Mouse (Mus musculus) MEL (cell line): ENCODE data around the gene Trio. TPM values are rescaled to one million over a fixed set of nuclear protein-coding genes. Genes with fewer than 3 reads are reported as not detected.

ENCODE experiments used
- DNase-seq: peaks from one replicate; pipeline ENCODE4 v3.0.0; 2011; ENCODE audit warnings: low read depth, low spot score
- H3K27ac ChIP-seq: 2 replicates; pipeline ENCODE4 v1.5.1; 2012; ENCODE audit warnings: low read depth, mild to moderate bottlenecking, control low read depth, low read length, moderate library complexity; ENCODE audit not compliant: control insufficient read depth
- H3K27me3 ChIP-seq, 2 experiments: fragments of 150-350 bp in 1 of 2; sonication (generic) in 1 of 2; 2 replicates each; pipeline ENCODE4 v1.6.1; 2012; ENCODE audit warnings: low read length in 2 of 2, mild to moderate bottlenecking in 2 of 2, improper control_type of control experiment in 1 of 2, moderate library complexity in 1 of 2; ENCODE audit not compliant: insufficient read depth in 2 of 2, control insufficient read depth in 1 of 2
- H3K36me3 ChIP-seq, 2 experiments: 2 replicates each; pipeline ENCODE4 v1.6.1; 2012 to 2014; ENCODE audit warnings: low read length in 2 of 2, improper control_type of control experiment in 1 of 2, inconsistent platforms in 1 of 2, mild to moderate bottlenecking in 1 of 2; ENCODE audit not compliant: insufficient read depth in 2 of 2, control insufficient read depth in 1 of 2
- H3K4me1 ChIP-seq, 2 experiments: fragments of 150-350 bp in 1 of 2; sonication (generic) in 1 of 2; 2 replicates each; pipeline ENCODE4 v1.6.1; 2012; ENCODE audit warnings: low read length in 2 of 2, improper control_type of control experiment in 1 of 2, mild to moderate bottlenecking in 1 of 2; ENCODE audit not compliant: insufficient read depth in 2 of 2, control insufficient read depth in 1 of 2
- H3K4me3 ChIP-seq, 2 experiments: fragments of 150-350 bp in 1 of 2; sonication (generic) in 1 of 2; 2 replicates each; pipeline ENCODE4 v1.5.1; 2012; ENCODE audit warnings: low read depth in 2 of 2, low read length in 2 of 2, mild to moderate bottlenecking in 2 of 2, moderate library complexity in 2 of 2, control low read depth in 1 of 2, improper control_type of control experiment in 1 of 2; ENCODE audit not compliant: control insufficient read depth in 1 of 2, insufficient read depth in 1 of 2
- H3K79me2 ChIP-seq: 2 replicates; pipeline ENCODE4 v1.6.1; 2012; ENCODE audit warnings: mild to moderate bottlenecking, low read length, moderate library complexity; ENCODE audit not compliant: control insufficient read depth, poor library complexity, insufficient read depth
- H3K9ac ChIP-seq: 2 replicates; pipeline ENCODE4 v1.6.1; 2012; ENCODE audit warnings: low read depth, mild to moderate bottlenecking, control low read depth, low read length, moderate library complexity; ENCODE audit not compliant: control insufficient read depth, poor library complexity, severe bottlenecking
- H3K9me3 ChIP-seq: fragments of 150-350 bp; sonication (generic); replicated peaks from 2 replicates; pipeline ENCODE4 v1.6.1; 2012; ENCODE audit warnings: mild to moderate bottlenecking, low read length, improper control_type of control experiment, moderate library complexity; ENCODE audit not compliant: insufficient read depth
- BHLHE40 ChIP-seq: IDR thresholded peaks from 2 replicates; pipeline ENCODE4 v1.6.1; 2012; ENCODE audit warnings: low read depth, mild to moderate bottlenecking, inconsistent platforms, low read length, improper control_type of control experiment, borderline replicate concordance
- CHD1 ChIP-seq: IDR thresholded peaks from 2 replicates; pipeline ENCODE4 v1.6.1; 2012; ENCODE audit warnings: low read depth, mild to moderate bottlenecking, inconsistent platforms, low read length, improper control_type of control experiment
- CTCF ChIP-seq, 3 experiments: IDR thresholded peaks in 2 of 3; conservative IDR thresholded peaks in 1 of 3; 2 replicates each; pipeline ENCODE4 v1.5.1; 2011 to 2012; ENCODE audit warnings: low read length in 3 of 3, low read depth in 2 of 3, mild to moderate bottlenecking in 2 of 3, improper control_type of control experiment in 1 of 3, inconsistent platforms in 1 of 3, mixed read lengths in 1 of 3, moderate library complexity in 1 of 3; ENCODE audit not compliant: control insufficient read depth in 1 of 3, insufficient read depth in 1 of 3, poor library complexity in 1 of 3, severe bottlenecking in 1 of 3
- E2F4 ChIP-seq: IDR thresholded peaks from 2 replicates; pipeline ENCODE4 v1.6.1; 2011; ENCODE audit warnings: low read depth, low read length, improper control_type of control experiment, borderline replicate concordance
- GABPA ChIP-seq: IDR thresholded peaks from 2 replicates; pipeline ENCODE4 v1.6.1; 2012; ENCODE audit warnings: low read depth, mild to moderate bottlenecking, inconsistent platforms, low read length, improper control_type of control experiment, moderate library complexity
- GATA1 ChIP-seq: IDR thresholded peaks from 2 replicates; pipeline ENCODE4 v1.6.1; 2011; ENCODE audit warnings: low read depth, low read length, improper control_type of control experiment
- HCFC1 ChIP-seq: IDR thresholded peaks from 2 replicates; pipeline ENCODE4 v1.6.1; 2012; ENCODE audit warnings: low read depth, mild to moderate bottlenecking, inconsistent platforms, low read length, improper control_type of control experiment, moderate library complexity
- JUND ChIP-seq: IDR thresholded peaks from 2 replicates; pipeline ENCODE4 v1.6.1; 2011; ENCODE audit warnings: low read depth, mild to moderate bottlenecking, improper control_type of control experiment, low read length
- KAT2A ChIP-seq: conservative IDR thresholded peaks from 2 replicates; pipeline ENCODE4 v1.6.1; 2012; ENCODE audit warnings: low read depth, low read length, improper control_type of control experiment, inconsistent platforms
- MAX ChIP-seq: IDR thresholded peaks from 2 replicates; pipeline ENCODE4 v1.6.1; 2011; ENCODE audit warnings: low read length, improper control_type of control experiment
- MAZ ChIP-seq: IDR thresholded peaks from 2 replicates; pipeline ENCODE4 v1.6.1; 2012; ENCODE audit warnings: low read depth, mild to moderate bottlenecking, inconsistent platforms, low read length, improper control_type of control experiment
- MXI1 ChIP-seq: IDR thresholded peaks from 2 replicates; pipeline ENCODE4 v1.6.1; 2011; ENCODE audit warnings: mild to moderate bottlenecking, low read depth, low read length, improper control_type of control experiment
- NELFE ChIP-seq: IDR thresholded peaks from 2 replicates; pipeline ENCODE4 v1.6.1; 2011; ENCODE audit warnings: low read depth, low read length, improper control_type of control experiment
- NRF1 ChIP-seq: IDR thresholded peaks from 2 replicates; pipeline ENCODE4 v1.6.1; 2014; ENCODE audit warnings: low read depth, mild to moderate bottlenecking, inconsistent platforms, low read length, improper control_type of control experiment, moderate library complexity; ENCODE audit not compliant: poor library complexity, insufficient read depth, severe bottlenecking
- POLR2A ChIP-seq, 2 experiments: IDR thresholded peaks; 2 replicates each; pipeline ENCODE4 v1.6.1; 2011 to 2012; ENCODE audit warnings: low read length in 2 of 2, mild to moderate bottlenecking in 2 of 2, control low read depth in 1 of 2, improper control_type of control experiment in 1 of 2, low read depth in 1 of 2, moderate library complexity in 1 of 2; ENCODE audit not compliant: control insufficient read depth in 1 of 2, insufficient read depth in 1 of 2, poor library complexity in 1 of 2
- POLR2AphosphoS2 ChIP-seq: IDR thresholded peaks from 2 replicates; pipeline ENCODE4 v1.6.1; 2011; ENCODE audit warnings: low read length, improper control_type of control experiment
- POLR2AphosphoS5 ChIP-seq: IDR thresholded peaks from 2 replicates; pipeline ENCODE4 v1.6.1; 2012; ENCODE audit warnings: low read depth, borderline replicate concordance, mild to moderate bottlenecking, inconsistent platforms, low read length, moderate library complexity, mixed read lengths
- RCOR1 ChIP-seq: IDR thresholded peaks from 2 replicates; pipeline ENCODE4 v1.6.1; 2012; ENCODE audit warnings: low read depth, mild to moderate bottlenecking, inconsistent platforms, low read length, improper control_type of control experiment
- SIN3A ChIP-seq: IDR thresholded peaks from 2 replicates; pipeline ENCODE4 v1.6.1; 2012; ENCODE audit warnings: low read length, improper control_type of control experiment, inconsistent platforms
- SMC3 ChIP-seq: IDR thresholded peaks from 2 replicates; pipeline ENCODE4 v1.6.1; 2011; ENCODE audit warnings: low read depth, low read length, improper control_type of control experiment
- TAL1 ChIP-seq: IDR thresholded peaks from 2 replicates; pipeline ENCODE4 v1.6.1; 2012; ENCODE audit warnings: mild to moderate bottlenecking, inconsistent platforms, low read length, moderate library complexity, mixed read lengths
- TBP ChIP-seq: IDR thresholded peaks from 2 replicates; pipeline ENCODE4 v1.8.0; 2011; ENCODE audit warnings: low read depth, low read length, improper control_type of control experiment
- TCF12 ChIP-seq: IDR thresholded peaks from 2 replicates; pipeline ENCODE4 v1.6.1; 2014; ENCODE audit warnings: low read depth, mild to moderate bottlenecking, inconsistent platforms, low read length, improper control_type of control experiment, moderate library complexity
- UBTF ChIP-seq: IDR thresholded peaks from 2 replicates; pipeline ENCODE4 v1.6.1; 2012; ENCODE audit warnings: low read depth, mild to moderate bottlenecking, inconsistent platforms, low read length, improper control_type of control experiment, moderate library complexity, borderline replicate concordance; ENCODE audit not compliant: insufficient read depth
- USF1 ChIP-seq: IDR thresholded peaks from 2 replicates; pipeline ENCODE4 v1.6.1; 2014; ENCODE audit warnings: low read depth, mild to moderate bottlenecking, inconsistent platforms, low read length, improper control_type of control experiment, moderate library complexity
- USF2 ChIP-seq, 2 experiments: IDR thresholded peaks; 2 replicates each; pipeline ENCODE4 v1.6.1; 2011 to 2012; ENCODE audit warnings: improper control_type of control experiment in 2 of 2, low read length in 2 of 2, borderline replicate concordance in 1 of 2, inconsistent platforms in 1 of 2, low read depth in 1 of 2, mild to moderate bottlenecking in 1 of 2; ENCODE audit not compliant: insufficient read depth in 1 of 2
- ZC3H11A ChIP-seq: IDR thresholded peaks from 2 replicates; pipeline ENCODE4 v1.6.1; 2012; ENCODE audit warnings: low read depth, mild to moderate bottlenecking, inconsistent platforms, low read length, improper control_type of control experiment
- ZKSCAN1 ChIP-seq: IDR thresholded peaks from 2 replicates; pipeline ENCODE4 v1.6.1; 2012; ENCODE audit warnings: low read depth, mild to moderate bottlenecking, inconsistent platforms, low read length, improper control_type of control experiment, moderate library complexity
- ZMIZ1 ChIP-seq: IDR thresholded peaks from 2 replicates; pipeline ENCODE4 v1.6.1; 2012; ENCODE audit warnings: low read depth, mild to moderate bottlenecking, inconsistent platforms, low read length, improper control_type of control experiment, moderate library complexity
- ZNF384 ChIP-seq: IDR thresholded peaks from 2 replicates; pipeline ENCODE4 v1.6.1; 2012; ENCODE audit warnings: low read depth, mild to moderate bottlenecking, inconsistent platforms, low read length, improper control_type of control experiment
- polyA plus RNA-seq, 2 experiments: library from polyadenylated mRNA; stranded (reverse) in 1 of 2; unstranded in 1 of 2; fragments of >175 nt in 1 of 2; fragments of >200 nt in 1 of 2; gene quantifications; 2 replicates each; pipeline versions ENCODE4 v1.2.1 to v1.2.4; 2012; ENCODE audit warnings: low replicate concordance in 2 of 2, low read depth in 1 of 2; ENCODE audit not compliant: insufficient read length in 2 of 2, insufficient read depth in 1 of 2, missing spikeins in 1 of 2
- total RNA-seq: library from RNA; depleted of rRNA; stranded (reverse); fragments of 300-350 nt; gene quantifications from 2 replicates; pipeline ENCODE4 v1.2.3, GENCODE M21; 2012

Trio gene
- total and polyA plus RNA-seq, 3 experiments = 0.91 to 1.1 TPM; not detected in 1

- Histone ChIP-seq H3K4me3 (no peak overlapping the region), H3K27me3 (no peaks in the 10 kb centered on the region), H3K4me1 (no peaks in the 10 kb centered on the region), H3K9me3 (no peaks in the 10 kb centered on the region), H3K36me3 (no peaks in the 10 kb centered on the region), H3K27ac (no peak overlapping the region), H3K79me2 (no peaks in the 10 kb centered on the region), H3K9ac (no peak overlapping the region)
- DNase-seq = no peak
- TF ChIP-seq CTCF (IDR thresholded peaks at IDR 0.05 in 2 of 3, conservative IDR thresholded peaks at IDR 0.05 in 1 of 3; ENCODE audit: control insufficient read depth in 1 of 3, insufficient read depth in 1 of 3, low read depth in 2 of 3, low read length in 3 of 3, poor library complexity in 1 of 3, severe bottlenecking in 1 of 3) = no peak
- TF ChIP-seq BHLHE40 = no peak
- no peak for TF ChIP-seq MXI1
- no peak for TF ChIP-seq UBTF
- no peak for TF ChIP-seq USF1
- TF ChIP-seq GATA1 = no peak
- no peak for TF ChIP-seq SMC3
- TF ChIP-seq MAX = no peak
- TF ChIP-seq POLR2AphosphoS5 = no peak
- TF ChIP-seq GABPA = no peak
- TF ChIP-seq POLR2AphosphoS2 = no peak
- TF ChIP-seq SIN3A = no peak
- TF ChIP-seq RCOR1 = no peak
- TF ChIP-seq USF2 (IDR thresholded peaks at IDR 0.05; ENCODE audit: borderline replicate concordance in 1 of 2, insufficient read depth in 1 of 2, low read depth in 1 of 2, low read length in 2 of 2) = no peak
- no peak for TF ChIP-seq MAZ
- no peak for TF ChIP-seq CHD1
- no peak for TF ChIP-seq ZKSCAN1
- no peak for TF ChIP-seq TCF12
- TF ChIP-seq ZMIZ1 = no peak
Measured at GRCm38 (mm10) chr15:27784126-27784563, 241.5 kb downstream of the Trio start.

- Histone ChIP-seq H3K27ac (no peak overlapping the region), H3K9me3 (no peaks in the 10 kb centered on the region), H3K4me3 (no peak overlapping the region), H3K36me3 (no peaks in the 10 kb centered on the region), H3K27me3 (no peaks in the 10 kb centered on the region), H3K9ac (no peak overlapping the region), H3K79me2 (no peaks in the 10 kb centered on the region), H3K4me1 (no peaks in the 10 kb centered on the region)
- TF ChIP-seq BHLHE40 (no peak), HCFC1 (no peak), ZNF384 (no peak), JUND (no peak), UBTF (no peak), NELFE (no peak), GATA1 (no peak), SMC3 (no peak), KAT2A (no peak), ZMIZ1 (no peak), NRF1 (no peak), E2F4 (no peak), POLR2A (IDR thresholded peaks at IDR 0.05; ENCODE audit: control insufficient read depth in 1 of 2, insufficient read depth in 1 of 2, low read depth in 1 of 2, low read length in 2 of 2, poor library complexity in 1 of 2) (no peak), TAL1 (no peak), CTCF (IDR thresholded peaks at IDR 0.05 in 2 of 3, conservative IDR thresholded peaks at IDR 0.05 in 1 of 3; ENCODE audit: control insufficient read depth in 1 of 3, insufficient read depth in 1 of 3, low read depth in 2 of 3, low read length in 3 of 3, poor library complexity in 1 of 3, severe bottlenecking in 1 of 3) (no peak), USF2 (IDR thresholded peaks at IDR 0.05; ENCODE audit: borderline replicate concordance in 1 of 2, insufficient read depth in 1 of 2, low read depth in 1 of 2, low read length in 2 of 2) (no peak), ZC3H11A (no peak), TBP (no peak), MAZ (no peak)
- DNase-seq = no peak
Measured at GRCm38 (mm10) chr15:27783541-27784125, 242.0 kb downstream of the Trio start.
